Mouse (Mus musculus) lung, postnatal 36 days (tissue): Measurements from ENCODE around the gene Stat6.

Experiments used
- DNase-seq: peaks from one replicate; pipeline ENCODE4 v3.0.0; 2022; ENCODE audit warnings: mixed read lengths

The Stat6 gene

DNA sequence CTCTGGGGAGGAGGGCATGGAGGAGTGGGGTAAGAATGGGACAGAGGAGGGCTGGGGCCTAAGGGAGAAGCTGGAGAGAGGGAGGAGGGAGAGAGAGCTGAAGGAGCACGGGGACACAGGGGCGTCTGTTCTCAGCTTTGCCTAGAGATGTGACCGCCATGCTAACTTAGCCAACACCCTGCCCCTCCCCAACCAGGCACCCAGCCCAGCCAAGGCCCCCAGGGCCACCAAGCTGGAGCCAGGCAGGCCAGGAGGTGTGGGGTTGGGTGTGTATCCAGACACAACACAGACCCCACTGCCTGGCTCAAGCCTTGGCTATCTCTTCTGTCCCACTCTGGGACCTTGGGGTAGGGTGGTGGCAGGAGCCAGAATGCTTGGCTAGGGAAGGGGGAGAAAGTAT, 27.2 kb upstream of the Stat6 start:
- no peak for DNase-seq

DNA sequence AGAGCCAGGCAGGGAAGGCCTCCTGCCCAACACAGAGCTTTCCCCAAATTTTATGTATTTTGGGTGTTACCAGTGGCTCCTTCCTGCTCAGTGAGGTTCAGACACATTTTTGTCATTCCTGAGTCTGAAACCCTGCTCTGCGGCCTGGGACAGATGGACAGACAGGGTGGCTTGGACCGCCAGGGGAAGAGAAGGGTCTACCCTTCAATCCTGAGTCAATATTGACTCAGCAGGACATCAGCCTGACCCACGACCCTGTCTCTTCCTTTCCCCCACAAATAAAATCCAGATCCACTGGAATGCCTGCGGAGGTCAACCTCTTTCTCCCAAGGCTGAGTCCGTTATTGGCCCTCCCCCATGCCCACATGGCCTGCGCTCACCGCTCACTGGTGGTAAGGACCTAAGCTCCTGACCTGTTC, 26.5 kb upstream of the Stat6 start:
- DNase-seq = no peak

- DNase-seq = no peak
Measured at GRCm38 (mm10) chr10:127617294-127617693, 25.5 kb upstream of the Stat6 start.

GRCm38 (mm10) chr10:127618173-127618572, 24.6 kb upstream of the Stat6 start:
- DNase-seq = peak; percentile 49

- no peak for DNase-seq
Measured at GRCm38 (mm10) chr10:127619119-127619721, 23.6 kb upstream of the Stat6 start.

DNA sequence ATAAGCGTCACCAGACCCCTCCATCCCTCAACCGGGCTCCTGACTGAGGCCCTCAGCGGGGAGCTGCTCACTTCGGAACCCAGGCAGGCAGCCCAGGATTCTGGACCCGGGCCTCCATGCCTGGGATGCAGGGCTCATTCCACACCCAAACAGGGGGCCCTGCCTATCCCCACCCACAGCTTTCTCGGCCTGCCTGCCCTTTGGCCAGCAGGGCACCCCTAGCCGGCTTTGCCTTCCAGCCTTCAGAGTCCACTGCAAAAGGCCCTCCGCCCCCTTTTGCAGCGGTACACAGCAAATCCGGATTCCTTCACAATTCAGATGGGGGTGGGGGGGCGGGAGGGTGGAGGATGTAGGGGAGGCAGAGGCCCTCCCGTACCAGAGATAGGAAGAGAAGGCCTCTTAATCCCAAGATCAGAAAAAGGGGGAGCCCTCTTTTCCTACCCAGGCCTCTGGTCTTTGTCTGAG, 22.8 kb upstream of the Stat6 start:
- DNase-seq = no peak

DNA sequence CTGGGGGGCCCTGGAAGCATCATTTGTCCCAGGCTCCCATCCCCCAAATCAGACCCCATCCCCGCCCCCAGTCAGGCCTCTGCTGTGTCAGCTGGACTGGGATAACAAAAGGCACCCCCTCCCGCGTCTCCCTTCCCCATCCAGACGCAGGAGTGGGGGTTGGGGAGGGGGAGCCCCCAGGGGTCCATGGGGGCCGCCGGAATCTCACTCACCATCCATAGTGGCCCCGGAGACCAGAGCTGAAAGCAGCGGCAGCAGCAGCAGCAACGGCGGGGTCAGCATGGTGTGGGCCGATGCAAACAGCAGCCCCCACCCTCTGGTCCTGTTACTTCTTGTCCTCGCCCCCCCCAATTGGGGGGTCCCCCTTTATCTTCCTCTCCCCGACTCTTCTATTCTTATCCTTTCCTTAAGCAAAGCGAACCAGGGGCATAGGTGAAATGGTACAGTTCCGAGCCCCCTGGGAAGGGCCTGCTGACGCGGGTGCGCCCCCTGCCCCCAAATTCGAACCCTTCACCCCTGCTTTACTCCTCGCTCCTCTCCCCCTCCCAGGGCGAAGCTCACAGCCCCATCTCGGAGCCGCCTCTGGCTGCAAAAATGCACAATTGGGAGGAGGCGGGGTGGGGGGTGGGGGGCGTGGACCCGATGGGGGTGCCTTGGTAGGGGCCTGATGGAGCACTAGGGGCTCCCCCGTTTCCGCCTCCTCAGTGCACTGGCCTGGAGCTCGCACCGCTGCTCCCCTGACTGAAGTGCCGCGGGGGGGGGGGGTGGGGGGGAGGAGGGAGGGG, 22.2 kb upstream of the Stat6 start, which contains the start of gene Lrp1:
Gene Lrp1 (minus strand): TSS at position 743 of the 785 bp plus-strand sequence.
- no peak for DNase-seq

DNA sequence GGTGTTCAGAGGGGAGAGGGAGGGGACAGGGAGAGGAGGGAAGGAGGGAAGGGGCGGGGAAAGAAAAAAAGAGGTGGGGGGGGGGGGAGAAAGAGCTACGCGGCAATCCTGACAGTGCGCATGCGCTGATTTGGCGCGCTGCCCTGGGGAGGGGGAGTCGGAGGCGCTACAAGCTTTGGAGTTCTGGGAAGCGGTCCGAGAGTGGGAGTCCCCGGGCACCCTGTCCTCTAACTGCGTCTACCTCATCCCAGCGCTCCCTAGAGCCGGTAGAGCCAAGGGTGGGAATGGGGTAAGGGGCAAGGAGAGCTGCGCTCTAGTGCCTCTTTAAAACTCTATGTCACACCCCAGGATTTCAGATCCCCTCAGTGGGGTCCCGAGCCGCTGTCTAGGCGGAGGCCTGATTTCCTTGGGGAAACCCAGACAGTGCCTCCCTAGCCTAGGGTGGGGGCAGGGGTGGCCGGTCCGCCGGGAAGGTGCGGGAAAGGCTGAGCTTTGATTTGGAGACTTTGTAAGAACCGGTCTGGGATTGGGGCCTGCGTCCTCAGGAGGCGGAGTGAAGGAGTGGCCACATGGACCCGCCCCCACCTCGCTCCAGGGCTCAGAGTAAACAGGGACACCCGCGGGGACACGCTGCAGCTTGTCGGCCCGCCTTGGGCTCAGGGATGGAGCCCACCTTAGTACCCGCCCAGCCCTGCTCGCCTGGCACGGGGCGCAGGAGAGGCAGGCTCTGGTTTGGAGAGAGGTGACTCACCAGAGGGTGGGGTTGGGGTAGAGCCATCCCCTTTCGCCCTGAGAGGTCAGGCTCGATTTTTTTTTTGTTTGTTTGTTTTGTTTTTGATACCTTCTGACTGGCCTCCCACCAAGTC, 21.4 kb upstream of the Stat6 start:
- peak; percentile 95 for DNase-seq

DNA sequence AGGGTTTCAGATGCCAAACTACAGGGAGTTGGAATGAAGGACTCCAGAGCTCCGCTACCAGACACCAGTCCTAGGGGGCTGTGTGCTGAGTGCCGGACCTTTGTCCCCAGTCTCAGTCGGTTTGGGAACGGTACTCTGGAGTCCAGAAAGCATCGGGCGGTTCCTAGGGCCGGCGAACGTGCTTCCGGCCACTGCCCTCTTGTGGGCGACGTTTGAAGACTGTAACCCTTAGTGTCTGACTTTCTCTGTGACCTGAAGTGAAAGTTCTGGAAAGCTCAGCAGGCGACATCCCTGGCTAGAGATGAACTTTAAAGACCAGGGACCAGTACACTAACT, 20.8 kb upstream of the Stat6 start:
- peak; percentile 87 for DNase-seq

DNA sequence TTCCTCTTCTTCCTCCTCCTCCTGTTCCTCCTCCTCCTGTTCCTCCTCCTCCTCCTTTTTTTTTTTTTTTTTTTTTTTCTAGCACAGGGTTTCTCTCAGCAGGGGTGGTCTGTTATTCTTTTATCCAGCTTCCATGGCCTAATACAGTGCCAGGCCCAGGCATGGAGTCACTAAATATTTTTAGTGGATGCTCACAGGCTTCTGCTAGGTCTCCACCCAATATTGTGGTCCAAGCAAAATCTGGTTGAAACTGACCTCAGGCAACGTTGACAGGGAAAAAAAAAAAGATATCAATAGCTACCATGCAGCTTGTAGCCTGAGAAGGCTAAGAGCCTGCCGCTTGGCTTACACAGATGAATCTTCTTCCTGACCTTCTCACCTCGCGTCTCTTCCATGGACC, 20.1 kb upstream of the Stat6 start:
- no peak for DNase-seq

DNA sequence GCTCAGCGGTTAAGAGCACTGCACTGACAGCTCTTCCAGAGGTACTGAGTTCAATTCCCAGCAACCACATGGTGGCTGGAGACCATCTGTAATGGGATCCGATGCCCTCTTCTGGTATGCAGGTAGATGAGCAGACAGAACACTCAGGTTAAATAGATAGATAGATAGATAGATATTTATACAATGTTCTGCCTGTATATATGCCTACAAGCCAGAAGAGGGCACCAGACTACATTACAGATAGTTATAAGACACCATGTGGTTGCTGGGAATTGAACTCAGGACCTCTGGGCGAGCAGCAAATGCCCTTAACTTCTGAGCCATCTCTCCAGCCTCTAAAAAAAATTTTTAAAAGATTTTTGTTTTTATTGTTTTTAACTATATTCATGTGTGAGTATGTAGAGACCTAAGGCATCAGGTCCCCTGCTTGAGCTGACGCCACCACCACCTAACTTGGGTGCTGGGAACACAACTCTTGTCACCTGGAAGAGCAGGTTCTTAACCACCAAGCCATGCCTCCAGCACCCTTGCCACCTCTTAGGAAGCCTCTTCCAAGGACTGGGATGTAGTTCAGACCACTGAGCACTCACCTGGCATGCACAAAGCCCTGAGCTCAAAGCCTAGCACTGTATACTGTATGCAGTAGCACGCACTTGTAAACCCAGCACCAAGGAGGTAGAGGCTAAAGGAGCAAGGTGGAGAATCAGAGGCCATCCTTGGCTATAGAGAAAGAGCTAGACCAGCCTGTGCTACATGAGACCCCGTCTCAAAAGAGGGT, 19.2 kb upstream of the Stat6 start:
- no peak for DNase-seq

DNA sequence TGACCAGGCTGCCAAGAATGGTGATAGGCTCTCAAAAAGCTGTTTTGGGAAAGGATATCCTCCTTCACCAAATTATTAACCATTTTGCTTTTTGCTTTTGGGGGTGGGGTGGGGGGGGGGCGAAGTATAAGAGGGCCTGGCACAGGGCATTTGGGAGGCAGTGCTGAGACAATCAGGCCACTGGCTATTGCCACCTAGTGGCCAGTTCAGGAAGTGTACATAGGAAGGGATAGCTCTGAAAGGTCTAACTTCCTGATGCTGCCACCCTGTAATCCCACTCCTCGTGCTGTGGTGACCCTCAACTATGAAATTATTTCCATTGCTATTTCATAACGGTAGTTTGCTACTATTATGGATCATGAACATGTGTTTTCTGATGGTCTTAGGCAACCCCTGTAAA, 16.4 kb upstream of the Stat6 start:
- DNase-seq = peak; percentile 78

GRCm38 (mm10) chr10:127631261-127632214, 11.2 kb upstream of the Stat6 start:
- peak; percentile 69 for DNase-seq

GRCm38 (mm10) chr10:127632668-127633271, 10.0 kb upstream of the Stat6 start:
- no peak for DNase-seq

- no peak for DNase-seq
Measured at GRCm38 (mm10) chr10:127640421-127640820, 2.4 kb upstream of the Stat6 start.

DNA sequence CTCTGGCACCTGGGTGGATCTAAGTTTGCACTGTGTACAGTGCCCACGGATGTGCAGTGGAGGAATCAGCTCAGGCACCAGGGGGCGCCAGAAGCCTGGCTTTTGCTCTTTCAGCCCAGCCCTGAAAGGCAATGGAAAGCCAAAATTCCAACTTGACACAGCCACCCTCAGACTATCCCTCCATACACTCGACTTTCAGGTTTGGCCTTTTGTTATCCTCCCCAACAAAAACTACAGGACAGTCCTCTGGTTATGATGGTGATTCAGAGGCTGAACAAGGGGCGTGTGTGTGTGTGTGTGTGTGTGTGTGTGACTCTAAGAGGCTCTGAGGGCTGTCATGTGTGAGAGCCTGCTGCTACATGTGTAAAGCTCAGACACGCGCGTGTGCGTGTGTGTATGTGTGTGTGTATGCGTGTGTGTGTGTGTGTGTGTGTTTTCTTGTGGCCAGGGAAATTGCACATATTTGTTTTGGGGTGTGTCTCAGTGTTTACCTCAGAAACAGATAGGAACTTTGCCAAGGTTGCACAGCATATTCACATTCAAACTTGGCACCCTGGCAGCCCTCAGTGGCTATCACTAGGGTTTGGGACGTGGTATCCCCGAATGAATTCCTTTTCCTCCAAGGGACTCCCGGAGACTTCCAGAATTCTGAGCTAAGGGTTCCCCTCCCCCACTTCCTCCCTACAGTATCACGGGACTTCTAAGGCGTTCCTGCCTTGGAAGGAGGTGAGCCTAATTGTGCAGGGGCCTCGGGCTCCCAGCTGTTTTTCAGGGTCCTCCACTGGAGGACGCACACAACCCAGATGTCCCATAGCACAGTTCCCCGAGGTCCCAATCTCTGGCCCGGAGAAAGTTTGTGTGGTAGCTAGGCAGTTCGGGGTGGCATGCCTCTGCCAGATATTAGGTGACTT, 670 bp upstream of the Stat6 start:
- DNase-seq = peak; percentile 95

DNA sequence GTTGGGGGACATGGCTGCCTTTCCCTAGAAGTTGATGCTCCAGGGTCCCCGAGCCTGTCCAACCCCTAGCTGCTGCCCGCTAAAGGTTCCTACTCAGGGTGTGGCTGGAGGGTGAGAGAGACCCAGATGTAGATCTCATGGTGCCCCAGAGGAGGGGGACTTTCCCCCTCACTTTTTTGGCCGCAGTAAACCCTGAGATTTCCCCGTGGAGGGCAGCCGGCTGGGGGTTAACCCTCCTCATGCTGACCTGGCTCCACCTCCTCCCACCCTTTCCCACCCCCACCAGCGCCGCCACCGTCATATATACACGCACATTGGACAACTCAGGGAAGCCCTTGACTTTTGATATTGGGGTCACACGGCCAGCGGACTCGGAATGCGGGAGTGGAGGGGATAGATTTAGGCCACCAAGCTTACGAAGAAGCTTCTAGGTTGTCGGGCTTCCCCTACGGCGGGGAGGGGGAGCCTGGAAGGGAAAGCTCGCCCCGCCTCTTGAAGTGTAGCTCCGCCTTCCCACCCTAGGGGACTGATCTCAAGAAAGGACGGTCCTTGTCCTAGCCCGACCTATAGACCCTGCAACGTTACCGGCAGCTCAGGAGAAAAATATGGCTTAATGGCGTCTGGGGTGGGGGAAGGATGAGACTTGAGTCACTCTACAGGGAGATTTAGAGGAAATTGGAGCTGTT, 910 bp downstream of the Stat6 start:
- peak; percentile 93 for DNase-seq

DNA sequence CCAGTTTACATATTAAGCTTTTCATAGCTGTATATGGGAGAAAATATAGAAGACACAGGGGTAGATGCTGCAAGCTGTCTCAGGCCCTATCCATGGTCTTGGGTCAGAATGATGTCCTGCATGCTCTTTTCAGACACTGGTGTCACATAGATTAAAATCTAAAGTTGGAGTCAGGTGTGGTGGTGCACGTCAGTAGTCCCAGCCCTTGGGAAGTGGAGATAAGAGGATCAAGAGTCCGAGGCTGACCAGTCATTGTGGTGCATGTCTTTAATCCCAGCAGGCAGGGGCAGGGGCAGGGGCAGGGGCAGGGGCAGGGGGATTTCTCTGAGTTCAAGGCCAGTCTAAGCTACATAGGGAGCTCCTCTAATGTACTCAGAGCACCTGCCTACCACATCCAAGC, 3.0 kb downstream of the Stat6 start:
- no peak for DNase-seq

- DNase-seq = no peak
Measured at GRCm38 (mm10) chr10:127652906-127653638, 10.3 kb downstream of the Stat6 start.
